ENCODE assay signal across 18 mouse cellular contexts in the genomic region with DNA sequence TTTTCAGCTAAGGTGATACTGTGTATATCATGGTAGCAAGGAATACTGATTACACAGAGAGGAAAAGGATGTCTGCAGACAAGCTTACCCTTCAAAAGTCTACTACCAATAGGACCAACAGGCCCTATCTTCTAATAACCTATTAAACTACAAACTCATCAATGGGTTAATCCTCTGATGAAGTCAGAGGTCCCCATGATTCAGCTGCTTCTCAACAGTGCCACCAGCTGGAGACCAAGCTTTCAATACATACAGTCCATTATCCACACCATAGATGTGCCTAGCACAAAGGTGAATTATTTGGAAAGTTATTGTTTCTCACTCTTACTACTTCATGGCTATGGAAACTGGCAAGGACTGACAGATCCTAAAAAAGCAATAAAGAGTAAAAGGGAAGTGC.
A peak's percentile ranks its signal among the peaks of the same experiment; 100 is the strongest.
DNase-seq lines count a peak whose midpoint lies in the region; TF ChIP-seq lines count a peak whose summit lies in the region.
"Had no signal": no experiment of that assay in that cellular context is flagged by ENCODE, and none has a peak within 500 bp of the region (broad histone marks: within the 10 kb centered on the region; RNA-seq: fewer than 3 reads in every experiment).

No protein-coding gene starts in this region.

- TF ChIP-seq CTCF in heart, adult 2 months (IDR thresholded peaks at IDR 0.05) = peak; percentile 52
- TF ChIP-seq CTCF in layer of hippocampus, adult 2 months (conservative IDR thresholded peaks at IDR 0.05) = peak; percentile 64

- intact Hi-C loops in heart, adult 2 months (cut with DNase I) = no loop called here

- H3K4me3 ChIP-seq in heart, adult 2 months = no peak overlapping the region
- H3K4me3 ChIP-seq in layer of hippocampus, adult 2 months = no peak overlapping the region
- H3K4me3 ChIP-seq: embryonic facial prominence, embryonic 10.5 days; forebrain, embryonic 13.5 days; heart, embryonic 10.5 days had no signal

- no peak for DNase-seq in heart, adult 2 months
- no peak for DNase-seq in heart, adult 8-10 months (ENCODE audit: low spot score)
- no peak for DNase-seq in layer of hippocampus, adult 2 months (ENCODE audit: low spot score in 2 of 2)
- DNase-seq in layer of hippocampus, postnatal 10 days (ENCODE audit: low spot score in 2 of 2) = no peak
- peak; percentile 16 for DNase-seq in adrenal gland, postnatal 25 days
- DNase-seq in adrenal gland, postnatal 36 days = peak; percentile 40 to 56
- no peak for DNase-seq in yolk sac, embryonic 10.5 days (ENCODE audit: low spot score)
- DNase-seq: cerebellum, adult 18-20 months; cerebellum, adult 9-11 months; cerebellum, postnatal 36 days; forebrain, postnatal 0 days; gastrocnemius, postnatal 14 days; heart, postnatal 14 days; kidney, adult 11 months had no signal

- no peak overlapping the region for H3K9ac ChIP-seq in heart, adult 2 months (ENCODE audit: low read depth, low read length)
- H3K9ac ChIP-seq: forebrain, embryonic 13.5 days; forebrain, postnatal 0 days; hindbrain, embryonic 14.5 days had no signal

- no peak for TF ChIP-seq EP300 in heart, adult 2 months (IDR thresholded peaks at IDR 0.05; ENCODE audit: insufficient read depth, low read depth, low read length)

- H3K36me3 ChIP-seq in heart, adult 2 months (ENCODE audit: control insufficient read depth, insufficient read depth, low read length) = no peaks in the 10 kb centered on the region
- H3K36me3 ChIP-seq: embryonic facial prominence, embryonic 10.5 days; heart, embryonic 10.5 days had no signal

- no peak overlapping the region for H3K27ac ChIP-seq in heart, adult 2 months
- no peak overlapping the region for H3K27ac ChIP-seq in layer of hippocampus, adult 2 months
- H3K27ac ChIP-seq: embryonic facial prominence, embryonic 10.5 days; forebrain, embryonic 13.5 days; heart, embryonic 10.5 days; hindbrain, embryonic 14.5 days had no signal

- H3K4me1 ChIP-seq in heart, adult 2 months (ENCODE audit: control insufficient read depth, insufficient read depth, low read length) = no peaks in the 10 kb centered on the region
- H3K4me1 ChIP-seq: embryonic facial prominence, embryonic 10.5 days; heart, embryonic 10.5 days had no signal

- TF ChIP-seq POLR2A in heart, adult 2 months (IDR thresholded peaks at IDR 0.05; ENCODE audit: insufficient read depth, low read depth, low read length) = no peak

- H3K79me2 ChIP-seq in heart, adult 2 months (replicated peaks; ENCODE audit: control insufficient read depth, insufficient read depth, low read length) = no peaks in the 10 kb centered on the region

- H3K27me3 ChIP-seq in heart, adult 2 months (ENCODE audit: control insufficient read depth, insufficient read depth, low read length) = no peaks in the 10 kb centered on the region
- H3K27me3 ChIP-seq: forebrain, embryonic 13.5 days had no signal

Comparison
In these comparisons a context has a peak if more than half of its experiments do, and no peak if none do; other contexts are left out.
1. DNase-seq: peak in adrenal gland, postnatal 25 days (single experiment) and adrenal gland, postnatal 36 days (2 of 2); none in heart, adult 2 months (0 of 2), heart, adult 8-10 months (single experiment), layer of hippocampus, adult 2 months (0 of 2), layer of hippocampus, postnatal 10 days (0 of 2) and yolk sac, embryonic 10.5 days (single experiment).